Mouse (Mus musculus) bone marrow, adult 2 months (tissue): Measurements from ENCODE around the gene Dyx1c1. TPM values are rescaled to one million over a fixed set of nuclear protein-coding genes. Genes with fewer than 3 reads are reported as not detected.

Experiments used
- H3K27ac ChIP-seq: fragments of 200-500 bp; 2 replicates; pipeline ENCODE4 v1.5.1; 2012; ENCODE audit warnings: low read depth, mild to moderate bottlenecking, control low read depth, inconsistent platforms, low read length; ENCODE audit not compliant: control insufficient read depth, poor library complexity, insufficient read depth
- H3K4me1 ChIP-seq: fragments of 200-500 bp; 2 replicates; pipeline ENCODE4 v1.6.1; 2011; ENCODE audit warnings: low read length; ENCODE audit not compliant: control insufficient read depth, insufficient read depth
- H3K4me3 ChIP-seq: fragments of 200-500 bp; replicated peaks from 2 replicates; pipeline ENCODE3; 2011; ENCODE audit warnings: mild to moderate bottlenecking, low read depth, low read length, control low read depth; ENCODE audit not compliant: control insufficient read depth
- CTCF ChIP-seq: fragments of 200-500 bp; IDR thresholded peaks from 2 replicates; pipeline ENCODE4 v1.5.1; 2011; ENCODE audit warnings: low read length, control low read depth; ENCODE audit not compliant: control insufficient read depth, insufficient read depth
- POLR2A ChIP-seq: fragments of 200-500 bp; IDR thresholded peaks from 2 replicates; pipeline ENCODE4 v1.6.1; 2011; ENCODE audit warnings: low read depth, mild to moderate bottlenecking, control low read depth, low read length, borderline replicate concordance; ENCODE audit not compliant: control insufficient read depth
- WGBS: fragments of 180-500 bp; shearing (Covaris S2); methylation state at CpG from one replicate; pipeline ENCODE4 v1.1.7; 2018; 5-methylcytosine and 5-hydroxymethylcytosine counted together
- polyA plus RNA-seq: library from polyadenylated mRNA; stranded (reverse); fragments of >200 nt; gene quantifications from 2 replicates; pipeline ENCODE4 v1.2.4, GENCODE M21; 2011; ENCODE audit warnings: low replicate concordance; ENCODE audit not compliant: missing spikeins, insufficient read depth, insufficient read length

Gene Dyx1c1
- polyA plus RNA-seq, 1 experiment: not detected

DNA sequence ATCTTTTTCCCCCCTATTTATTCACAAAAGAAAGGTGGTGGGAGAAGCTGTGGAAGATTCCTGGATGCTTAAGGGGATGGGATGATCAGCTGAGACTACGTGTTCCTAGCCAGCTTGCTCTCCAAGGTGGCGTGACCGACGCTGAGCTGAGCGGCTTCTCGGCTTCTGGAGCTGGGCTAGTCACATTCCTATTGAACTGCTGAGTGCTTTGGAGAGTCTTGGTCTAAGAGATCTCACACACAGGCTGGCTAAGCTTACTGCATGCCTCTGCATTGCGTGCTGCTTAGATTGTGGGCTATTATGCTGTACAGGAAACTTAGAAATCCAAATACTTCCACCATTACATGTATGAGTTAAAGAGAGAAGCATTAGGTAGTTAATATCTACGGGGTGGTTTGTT, 45.5 kb downstream of the Dyx1c1 start:
- no peaks in the 10 kb centered on the region; the same call in 1 of the 2 replicates for H3K4me1 ChIP-seq
- no peak overlapping the region for H3K4me3 ChIP-seq
- H3K27ac ChIP-seq: no peak overlapping the region
- WGBS: 90% methylated on average over 8 of the region's 8 CpGs
- TF ChIP-seq CTCF (no peak), POLR2A (no peak)

DNA sequence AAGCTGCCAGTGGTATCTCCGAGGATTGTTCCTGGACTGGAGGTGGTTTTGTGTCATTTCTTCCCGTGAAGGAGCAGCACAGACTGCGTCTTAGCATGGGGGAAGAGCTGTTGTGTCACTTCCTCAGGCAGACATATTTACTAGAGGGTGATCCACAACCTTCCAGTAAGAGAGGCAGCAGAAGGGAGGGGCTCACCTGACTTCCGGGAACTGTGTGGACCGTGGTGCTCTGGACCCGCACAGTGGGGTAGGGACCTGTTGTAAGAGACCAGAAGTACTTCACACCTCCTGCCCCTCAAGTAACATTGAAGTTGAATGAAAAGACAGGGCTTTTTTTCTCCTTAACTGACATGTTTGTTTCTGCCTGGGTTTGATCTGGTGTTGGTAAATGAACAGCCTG, 46.5 kb downstream of the Dyx1c1 start:
- Histone ChIP-seq H3K27ac (no peak overlapping the region), H3K4me1 (no peaks in the 10 kb centered on the region; the same call in 1 of the 2 replicates), H3K4me3 (no peak overlapping the region)
- WGBS: 66% methylated on average over 6 of the region's 6 CpGs
- TF ChIP-seq CTCF (no peak), POLR2A (no peak)

DNA sequence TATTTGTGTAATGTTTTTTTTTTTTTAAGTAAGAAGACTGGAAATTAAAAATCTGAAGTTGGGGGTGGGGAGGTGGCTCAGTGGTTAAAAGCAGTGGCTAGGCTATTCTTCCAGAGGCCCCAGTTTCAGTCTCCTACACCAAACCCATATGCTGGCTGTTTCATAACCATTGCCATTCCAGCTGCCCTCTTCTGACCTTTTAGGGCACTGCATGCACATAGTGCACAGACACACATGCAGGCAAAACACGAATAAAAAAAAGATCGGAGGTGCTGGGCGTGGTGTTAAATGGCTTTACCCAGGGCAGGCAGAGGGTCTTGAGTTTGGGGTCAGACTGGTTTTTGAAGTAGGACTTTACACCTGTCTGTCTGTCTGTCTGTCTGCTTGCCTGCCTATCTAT, 47.6 kb downstream of the Dyx1c1 start:
- no peak overlapping the region for H3K4me3 ChIP-seq
- 90% methylated on average over 3 of the region's 3 CpGs for WGBS
- H3K27ac ChIP-seq: no peak overlapping the region
- no peak for TF ChIP-seq POLR2A
- TF ChIP-seq CTCF: no peak
- no peaks in the 10 kb centered on the region; the same call in 1 of the 2 replicates for H3K4me1 ChIP-seq

DNA sequence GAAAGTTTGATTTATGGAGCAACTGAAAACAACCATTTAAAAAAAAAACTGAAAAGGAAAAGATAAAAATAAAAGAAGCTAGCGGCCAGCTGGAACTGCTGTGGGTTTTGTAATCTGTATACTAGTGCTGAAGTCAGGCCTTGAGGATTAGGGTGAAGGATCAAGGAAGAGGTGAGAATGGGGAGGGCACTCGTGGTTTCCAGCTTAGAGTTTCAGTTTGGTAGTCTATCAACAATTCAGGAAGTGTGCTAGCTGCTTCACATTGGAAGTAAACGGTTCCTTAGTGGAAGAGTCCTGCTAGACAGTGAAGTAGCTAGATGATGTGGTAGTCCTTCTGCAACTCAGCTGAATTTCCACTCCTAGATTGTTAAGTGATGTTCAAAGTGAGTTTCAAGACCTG, 49.8 kb downstream of the Dyx1c1 start:
- H3K4me3 ChIP-seq: no peak overlapping the region
- no peaks in the 10 kb centered on the region; the same call in 1 of the 2 replicates for H3K4me1 ChIP-seq
- no peak overlapping the region for H3K27ac ChIP-seq
- 14% methylated on average over 3 of the region's 3 CpGs for WGBS
- TF ChIP-seq CTCF (no peak), POLR2A (no peak)

DNA sequence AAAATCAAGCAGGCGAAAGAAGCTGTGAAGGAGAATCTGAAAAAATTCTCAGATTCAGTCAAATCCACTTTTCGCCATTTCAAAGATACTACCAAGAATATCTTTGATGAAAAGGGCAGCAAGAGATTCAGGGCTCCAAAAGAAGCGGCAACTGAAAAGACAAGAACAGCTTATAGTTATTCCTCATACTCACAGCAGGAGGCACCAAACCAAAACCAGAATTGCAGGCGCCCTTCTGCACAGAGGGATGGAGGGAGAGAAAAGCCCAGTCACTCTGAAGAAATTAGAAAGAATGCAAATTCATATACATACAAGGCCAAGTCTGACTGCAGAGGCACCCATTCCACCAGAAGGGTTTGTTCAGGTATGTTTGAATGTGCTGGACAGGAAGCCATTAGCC, 54.0 kb downstream of the Dyx1c1 start:
- WGBS: 85% methylated on average over 4 of the region's 4 CpGs

DNA sequence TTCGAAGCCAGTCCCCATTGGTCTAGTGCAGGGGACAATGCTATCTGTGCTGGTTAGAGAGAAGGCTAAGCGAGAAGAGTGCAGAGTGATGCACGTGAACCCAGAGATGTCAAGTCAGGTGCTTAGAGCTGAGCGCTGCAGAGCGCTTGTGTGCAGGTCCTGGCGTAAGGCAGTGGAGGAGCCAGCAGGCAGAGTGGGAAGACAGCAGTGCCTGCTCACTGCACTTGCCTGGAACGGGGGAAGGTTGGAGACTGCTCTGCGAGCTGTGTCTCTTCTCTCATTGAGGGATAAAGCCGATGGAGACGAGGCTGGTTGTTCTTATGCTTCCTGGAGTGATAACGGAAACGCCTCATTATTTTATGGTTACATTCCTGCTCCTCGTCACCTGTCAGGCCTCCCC, 56.1 kb downstream of the Dyx1c1 start:
- 91% methylated on average over 13 of the region's 13 CpGs for WGBS
- TF ChIP-seq CTCF: no peak
- TF ChIP-seq POLR2A: no peak
- H3K27ac ChIP-seq: no peak overlapping the region
- H3K4me3 ChIP-seq: no peak overlapping the region
- no peaks in the 10 kb centered on the region for H3K4me1 ChIP-seq

More for the DNA sequence above, 54.0 kb downstream of the Dyx1c1 start:
- no peak for TF ChIP-seq CTCF
- no peak for TF ChIP-seq POLR2A
- H3K27ac ChIP-seq: no peak overlapping the region
- no peak overlapping the region for H3K4me3 ChIP-seq
- H3K4me1 ChIP-seq: no peaks in the 10 kb centered on the region

DNA sequence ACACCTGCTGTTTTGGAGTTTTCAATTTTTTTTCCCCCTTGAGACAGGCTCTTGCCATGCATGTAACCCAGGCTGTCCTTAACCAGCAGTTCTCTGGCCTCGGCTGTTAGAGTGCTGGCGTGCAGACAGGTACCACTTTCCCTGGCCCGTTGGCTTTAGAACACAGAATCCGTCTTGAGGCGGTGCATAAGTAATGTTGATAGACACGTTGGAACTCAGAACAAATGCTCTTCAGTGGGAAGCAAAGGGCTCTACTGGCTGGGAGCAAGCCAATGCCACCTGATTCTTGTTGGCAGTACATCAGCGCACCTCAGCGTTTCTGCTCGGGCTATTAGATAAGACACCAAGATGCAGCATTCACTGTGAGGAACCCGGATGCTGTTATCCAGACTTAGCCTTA, 61.3 kb downstream of the Dyx1c1 start:
- TF ChIP-seq POLR2A: no peak
- no peak for TF ChIP-seq CTCF
- Histone ChIP-seq H3K4me3 (no peak overlapping the region), H3K4me1 (no peaks in the 10 kb centered on the region), H3K27ac (no peak overlapping the region)
- WGBS: 84% methylated on average over 10 of the region's 10 CpGs

DNA sequence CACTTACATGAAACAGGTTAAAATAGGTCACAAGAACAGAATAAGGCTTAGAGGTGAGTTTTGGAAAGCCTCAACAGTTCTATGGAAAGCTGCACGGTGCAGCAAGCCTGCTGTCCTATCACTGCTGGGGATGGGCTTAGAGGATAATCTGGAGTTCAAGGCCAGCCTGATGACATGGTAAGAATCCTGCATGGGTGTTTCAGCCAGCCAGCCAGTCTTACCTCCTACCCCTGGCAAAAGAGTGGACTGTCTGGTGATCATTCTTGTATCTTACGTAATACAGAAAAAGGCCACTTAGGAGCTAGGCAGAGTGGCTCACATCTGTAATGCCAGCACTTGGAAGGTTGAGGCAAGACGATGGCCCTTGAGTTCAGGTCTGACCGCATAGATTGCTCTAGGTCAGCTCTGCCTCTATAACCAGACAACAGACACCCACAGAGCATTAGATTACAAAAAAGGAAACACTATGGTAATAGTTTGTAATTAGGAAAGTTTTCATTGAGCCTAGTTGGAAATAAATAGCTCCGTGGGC, 62.0 kb downstream of the Dyx1c1 start:
- Histone ChIP-seq H3K4me3 (no peak overlapping the region), H3K27ac (no peak overlapping the region), H3K4me1 (no peaks in the 10 kb centered on the region)
- no peak for TF ChIP-seq POLR2A
- no peak for TF ChIP-seq CTCF
- 87% methylated on average over 5 of the region's 5 CpGs for WGBS

Other genes starting within 250 kb of the Dyx1c1 start
- gene Prtg, start 151.9 kb upstream of the Dyx1c1 start, polyA plus RNA-seq: 0.32 and 0.55 TPM in 2 replicates
- 0.32 and 0.45 TPM in 2 replicates for gene Pygo1, start 33.1 kb upstream of the Dyx1c1 start, polyA plus RNA-seq
- not detected in 2 replicates for gene Gm44503, start 67 bp downstream of the Dyx1c1 start, polyA plus RNA-seq
- 1.9 and 4.7 TPM in 2 replicates for gene Ccpg1os, start 26.6 kb downstream of the Dyx1c1 start, polyA plus RNA-seq
- gene Ccpg1, start 26.6 kb downstream of the Dyx1c1 start, polyA plus RNA-seq: 22.6 and 65.3 TPM in 2 replicates
- gene Pigb, start 81.6 kb downstream of the Dyx1c1 start, polyA plus RNA-seq: 2.3 and 4.3 TPM in 2 replicates
- gene Rab27a, start 86.1 kb downstream of the Dyx1c1 start, polyA plus RNA-seq: 14.0 and 33.6 TPM in 2 replicates
- 5.6 TPM in 1 of 2 replicates, not detected in the other for gene Khdc3, start 143.1 kb downstream of the Dyx1c1 start, polyA plus RNA-seq
- gene Gm20509, start 143.7 kb downstream of the Dyx1c1 start, polyA plus RNA-seq: not detected in 2 replicates
- 37.2 and 47.4 TPM in 2 replicates for gene Rsl24d1, start 154.6 kb downstream of the Dyx1c1 start, polyA plus RNA-seq